Mouse (Mus musculus): ENCODE results near the gene D5Ertd579e.

- TF ChIP-seq TAL1 (IDR thresholded peaks at IDR 0.05; ENCODE audit: low read length) (no peak), GATA1 (IDR thresholded peaks at IDR 0.05; ENCODE audit: low read length) (no peak)
Observed at GRCm38 (mm10) chr5:36578982-36579381, 116.8 kb downstream of the D5Ertd579e start.
